Mouse (Mus musculus) ES-E14 (cell line): Measurements from ENCODE around the gene Cep68. TPM values are rescaled to one million over a fixed set of nuclear protein-coding genes. Genes with fewer than 3 reads are reported as not detected.

Source experiments
- DNase-seq: peaks from one replicate; pipeline ENCODE4 v3.0.0-alpha.2; 2013; ENCODE audit warnings: low read depth, low spot score
- H3K27ac ChIP-seq: 2 replicates; pipeline ENCODE4 v1.5.1; 2012; ENCODE audit warnings: low read depth, mild to moderate bottlenecking, low read length, moderate library complexity, mixed read lengths; ENCODE audit not compliant: poor library complexity, insufficient read depth, severe bottlenecking
- H3K36me3 ChIP-seq: 2 replicates; pipeline ENCODE4 v1.6.1; 2012; ENCODE audit warnings: mild to moderate bottlenecking, low read length, moderate library complexity, mixed read lengths; ENCODE audit not compliant: control insufficient read depth, poor library complexity, insufficient read depth, severe bottlenecking
- H3K4me1 ChIP-seq, 2 experiments: fragments of 150-350 bp in 1 of 2; sonication (generic) in 1 of 2; 2 replicates each; pipeline ENCODE4 v1.6.1; 2012; ENCODE audit warnings: low read length in 2 of 2, mild to moderate bottlenecking in 1 of 2, mixed read lengths in 1 of 2; ENCODE audit not compliant: control insufficient read depth in 2 of 2, insufficient read depth in 2 of 2, poor library complexity in 1 of 2
- H3K4me3 ChIP-seq, 2 experiments: fragments of 150-350 bp in 1 of 2; sonication (generic) in 1 of 2; 2 replicates each; pipeline ENCODE4 v1.5.1; 2012; ENCODE audit warnings: low read length in 2 of 2, low read depth in 1 of 2, mild to moderate bottlenecking in 1 of 2, mixed read lengths in 1 of 2; ENCODE audit not compliant: insufficient read depth in 1 of 2, poor library complexity in 1 of 2, severe bottlenecking in 1 of 2
- H3K9ac ChIP-seq: 2 replicates; pipeline ENCODE4 v1.6.1; 2012; ENCODE audit warnings: low read depth, mild to moderate bottlenecking, low read length, mixed read lengths; ENCODE audit not compliant: poor library complexity, insufficient read depth, severe bottlenecking
- H3K9me3 ChIP-seq: fragments of 150-350 bp; sonication (generic); 2 replicates; pipeline ENCODE4 v1.6.1; 2012; ENCODE audit warnings: low read depth, mild to moderate bottlenecking, low read length; ENCODE audit not compliant: control insufficient read depth, insufficient read depth
- CHD2 ChIP-seq: IDR thresholded peaks from 2 replicates; pipeline ENCODE4 v1.6.1; 2014; ENCODE audit warnings: mild to moderate bottlenecking, low read depth, low read length, inconsistent platforms
- HCFC1 ChIP-seq: IDR thresholded peaks from 2 replicates; pipeline ENCODE4 v1.6.1; 2012; ENCODE audit warnings: low read length, inconsistent platforms, borderline replicate concordance; ENCODE audit not compliant: insufficient read depth
- MAFK ChIP-seq: IDR thresholded peaks from 2 replicates; pipeline ENCODE4 v1.6.1; 2014; ENCODE audit warnings: mild to moderate bottlenecking, low read depth, low read length, inconsistent platforms; ENCODE audit not compliant: insufficient read depth
- ZC3H11A ChIP-seq: IDR thresholded peaks from 2 replicates; pipeline ENCODE4 v1.6.1; 2012; ENCODE audit warnings: low read depth, mild to moderate bottlenecking, inconsistent platforms, low read length, borderline replicate concordance
- ZNF384 ChIP-seq: IDR thresholded peaks from 2 replicates; pipeline ENCODE4 v1.6.1; 2012; ENCODE audit warnings: low read depth, low read length, inconsistent platforms
- in situ Hi-C, 2 experiments: fragments of 600-800 bp; cut with MboI; formaldehyde crosslinking; loops; one replicate each; pipeline ENCODE4 v1.15.1; 2025; ENCODE audit warnings: low sequenced_read_pairs in 2 of 2, inconsistent platforms in 1 of 2; ENCODE audit not compliant: unreplicated experiment in 2 of 2
- total RNA-seq: library from RNA; depleted of rRNA; stranded (reverse); fragments of 300-350 nt; gene quantifications from 2 replicates; pipeline ENCODE4 v1.2.3, GENCODE M21; 2012; rRNA removed

Gene Cep68
- total RNA-seq, 1 experiment = 30.9 TPM

DNA sequence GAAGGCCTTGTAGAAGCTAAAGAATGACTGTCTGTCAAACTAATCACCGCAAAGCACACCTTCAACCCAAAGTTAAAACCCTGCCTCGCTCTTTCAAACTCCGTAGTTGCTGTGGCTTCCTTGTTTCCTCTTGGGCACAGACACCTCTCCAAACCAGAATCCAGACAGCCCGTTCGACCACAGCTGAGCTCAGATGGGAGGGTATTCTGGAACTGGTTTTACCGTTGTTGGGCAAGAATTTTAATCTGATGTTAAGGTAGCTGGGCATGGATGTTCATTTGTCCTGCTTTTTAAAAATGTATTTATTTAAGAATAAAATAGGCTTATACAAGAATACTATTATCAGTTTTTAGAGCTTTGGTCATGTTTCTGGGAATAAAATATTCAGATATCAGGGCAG is 62.0 kb downstream of the Cep68 start:
- DNase-seq = no peak

More for the DNA sequence above, 62.0 kb downstream of the Cep68 start:
- Histone ChIP-seq H3K27ac (no peak overlapping the region), H3K36me3 (no peaks in the 10 kb centered on the region), H3K4me1 (peaks cover 3 to 4% of the 10 kb centered on the region in 2 experiments; a peak in 2 of 4 replicates), H3K4me3 (no peak overlapping the region), H3K9me3 (no peaks in the 10 kb centered on the region), H3K9ac (no peak overlapping the region)
- TF ChIP-seq HCFC1 = no peak
- no peak for TF ChIP-seq MAFK
- TF ChIP-seq ZC3H11A = no peak
- TF ChIP-seq CHD2 = no peak
- no peak for TF ChIP-seq ZNF384
- in situ Hi-C loops = no loop called here

Other genes starting within 250 kb of the Cep68 start
- gene Actr2, start 136.5 kb downstream of the Cep68 start, total RNA-seq = 70.3 and 107 TPM in 2 replicates
- 77.9 and 122 TPM in 2 replicates for gene Rab1a, start 48.0 kb downstream of the Cep68 start, total RNA-seq
- gene Slc1a4, start 83.3 kb upstream of the Cep68 start, total RNA-seq = 35.2 and 80.4 TPM in 2 replicates